Mouse (Mus musculus) midbrain, embryonic 14.5 days (tissue): Measurements from ENCODE around the gene Fam228b. TPM values are rescaled to one million over a fixed set of nuclear protein-coding genes. Genes with fewer than 3 reads are reported as not detected.

Experiments
- ATAC-seq: fragments of 200-750 bp; cut with Nextera tagmentation; 2 replicates; pipeline ENCODE4 v1.8.0; 2017; ENCODE audit warnings: moderate number of reproducible peaks, moderate library complexity; ENCODE audit not compliant: low FRiP score, low TSS enrichment
- DNase-seq: peaks from one replicate; pipeline ENCODE4 v3.0.0-alpha.2; 2015
- H3K27ac ChIP-seq: fragments of 300-500 bp; sonication (generic); replicated peaks from 2 replicates; pipeline ENCODE4 v1.5.1; 2014; ENCODE audit warnings: mild to moderate bottlenecking, low read depth, low read length, moderate library complexity
- H3K27me3 ChIP-seq: fragments of 300-500 bp; sonication (generic); 2 replicates; pipeline ENCODE4 v1.6.1; 2014; ENCODE audit warnings: low read length, control low read depth, mixed read lengths; ENCODE audit not compliant: control insufficient read depth, insufficient read depth
- H3K36me3 ChIP-seq: fragments of 300-500 bp; sonication (generic); 2 replicates; pipeline ENCODE4 v1.6.1; 2014; ENCODE audit warnings: low read length, control low read depth; ENCODE audit not compliant: control insufficient read depth, insufficient read depth
- H3K4me1 ChIP-seq: fragments of 300-500 bp; sonication (generic); 2 replicates; pipeline ENCODE4 v1.6.1; 2014; ENCODE audit warnings: mild to moderate bottlenecking, antibody characterized with exemption, low read length, control low read depth; ENCODE audit not compliant: control insufficient read depth, insufficient read depth
- H3K4me2 ChIP-seq: fragments of 300-500 bp; sonication (generic); 2 replicates; pipeline ENCODE4 v1.6.1; 2014; ENCODE audit warnings: mild to moderate bottlenecking, low read length, moderate library complexity
- H3K4me3 ChIP-seq: fragments of 300-500 bp; sonication (generic); replicated peaks from 2 replicates; pipeline ENCODE4 v1.5.1; 2014; ENCODE audit warnings: low read depth, low read length
- H3K9ac ChIP-seq: fragments of 300-500 bp; sonication (generic); replicated peaks from 2 replicates; pipeline ENCODE4 v1.6.1; 2014; ENCODE audit warnings: mild to moderate bottlenecking, low read length, moderate library complexity
- H3K9me3 ChIP-seq: fragments of 300-500 bp; sonication (generic); 2 replicates; pipeline ENCODE4 v1.6.1; 2016; ENCODE audit warnings: low read length, control low read depth, mixed read lengths; ENCODE audit not compliant: control insufficient read depth
- WGBS: fragments of 180-500 bp; shearing (Covaris S2); extraction: QIAGEN DNeasy Blood & Tissue Kit; methylation state at CpG from one replicate; pipeline ENCODE4 v1.1.7; 2014; 5-methylcytosine and 5-hydroxymethylcytosine counted together
- polyA plus RNA-seq: library from polyadenylated mRNA; unstranded; fragments of >200 nt; fragmentation: Nextera tagmentation; extraction: Ambion mirVana; gene quantifications from 2 replicates; pipeline ENCODE4 v1.2.1, GENCODE M21; 2014

Gene Fam228b
- polyA plus RNA-seq, 1 experiment from 2014 or later = 7.2 TPM

GRCm38 (mm10) chr12:4729165-4729564 is 39.9 kb downstream of the Fam228b start:
- Histone ChIP-seq H3K4me3 (no peak overlapping the region), H3K4me2 (no peak overlapping the region), H3K27me3 (no peaks in the 10 kb centered on the region), H3K9ac (no peak overlapping the region), H3K27ac (no peak overlapping the region), H3K36me3 (no peaks in the 10 kb centered on the region), H3K4me1 (no peaks in the 10 kb centered on the region), H3K9me3 (no peaks in the 10 kb centered on the region)
- DNase-seq (no peak), ATAC-seq (no peak)
- 90% methylated on average over 3 of the region's 3 CpGs for WGBS

DNA sequence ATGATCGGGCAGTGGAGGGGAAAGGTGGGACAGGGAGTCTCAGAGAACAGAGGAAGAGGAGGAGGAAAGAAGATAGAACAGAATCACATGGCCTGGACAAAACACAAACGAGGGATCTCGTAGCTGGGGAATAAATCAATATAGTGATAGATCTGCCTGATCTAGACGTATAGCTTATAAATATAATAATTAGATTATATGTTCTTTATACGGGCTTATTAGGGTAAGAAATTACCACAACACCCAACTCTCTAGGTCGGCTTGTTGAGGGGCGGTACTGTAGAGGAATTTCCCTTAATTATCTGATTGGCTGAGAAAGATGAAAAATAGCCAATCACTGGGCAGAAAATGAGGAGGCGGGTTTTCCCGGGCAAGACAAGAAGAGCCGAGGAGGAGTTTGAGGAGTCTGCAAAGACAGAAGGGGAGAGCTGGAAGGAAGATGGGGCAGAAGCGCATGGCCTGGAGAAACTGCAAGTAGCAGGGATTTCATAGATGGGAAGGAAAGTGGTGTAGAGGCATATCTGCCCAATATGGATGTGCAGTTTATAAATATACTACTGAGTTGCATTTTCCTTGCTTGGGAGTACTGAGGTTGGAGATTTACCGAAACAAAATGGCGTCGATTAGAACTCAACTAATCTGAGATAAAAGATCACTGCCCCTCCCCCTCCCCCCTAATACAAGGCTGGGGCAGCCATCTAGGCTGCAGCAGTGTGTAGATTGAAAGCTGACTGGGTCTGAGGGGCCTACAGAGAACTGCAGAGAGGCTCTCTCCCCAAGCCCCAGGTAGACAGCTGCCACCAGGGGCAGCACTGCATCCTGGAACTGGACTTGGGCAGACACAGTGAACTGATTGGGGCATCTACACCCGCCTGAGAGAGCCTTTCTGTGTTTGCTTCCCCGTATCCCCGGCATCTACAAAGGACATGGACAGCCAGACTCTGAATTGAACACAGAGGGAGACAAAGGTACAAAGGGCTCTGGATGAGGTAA is 49.0 kb downstream of the Fam228b start:
- Histone ChIP-seq H3K36me3 (no peaks in the 10 kb centered on the region), H3K4me2 (no peak overlapping the region), H3K9ac (no peak overlapping the region), H3K27ac (no peak overlapping the region), H3K9me3 (no peaks in the 10 kb centered on the region), H3K27me3 (no peaks in the 10 kb centered on the region), H3K4me3 (no peak overlapping the region), H3K4me1 (no peaks in the 10 kb centered on the region)
- WGBS = 77% methylated on average over 17 of the region's 17 CpGs
- ATAC-seq = no peak
- DNase-seq = no peak

- no peaks in the 10 kb centered on the region for H3K27me3 ChIP-seq
- 87% methylated on average over 13 of the region's 13 CpGs for WGBS
- DNase-seq (no peak), ATAC-seq (no peak)
- no peak overlapping the region for H3K4me2 ChIP-seq
- no peaks in the 10 kb centered on the region for H3K9me3 ChIP-seq
- H3K9ac ChIP-seq = no peak overlapping the region
- H3K27ac ChIP-seq = no peak overlapping the region
- no peak overlapping the region for H3K4me3 ChIP-seq
- H3K36me3 ChIP-seq = peaks cover 3% of the 10 kb centered on the region; the same call in 1 of the 2 replicates
- no peaks in the 10 kb centered on the region for H3K4me1 ChIP-seq
These were observed 49.9 kb downstream of the Fam228b start for GRCm38 (mm10) chr12:4719066-4719761.

DNA sequence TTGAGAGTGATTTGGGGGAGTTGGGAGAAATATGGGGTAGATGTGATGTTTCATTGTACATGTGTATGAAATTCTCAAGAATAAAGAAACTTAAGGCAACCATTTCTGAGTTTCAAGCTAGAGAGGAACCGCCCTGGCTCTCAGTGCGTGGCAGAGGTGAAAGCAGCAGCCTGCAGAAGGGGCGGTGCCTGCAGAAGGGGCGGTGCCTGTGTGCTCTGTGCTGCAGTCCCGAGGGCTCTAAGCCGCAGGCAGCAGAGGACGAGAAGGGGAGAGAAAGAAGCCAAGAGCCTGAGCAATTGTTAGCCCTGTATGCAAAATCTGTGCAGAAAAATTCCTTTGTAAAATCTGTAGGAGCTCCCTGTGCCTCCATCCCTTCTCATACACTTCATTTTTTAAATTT is 51.6 kb downstream of the Fam228b start:
- no peak overlapping the region for H3K4me2 ChIP-seq
- WGBS = 2% methylated on average over 7 of the region's 7 CpGs
- H3K9me3 ChIP-seq = no peaks in the 10 kb centered on the region
- peaks cover 8% of the 10 kb centered on the region; the same call in 1 of the 2 replicates for H3K36me3 ChIP-seq
- H3K4me1 ChIP-seq = no peaks in the 10 kb centered on the region
- no peak overlapping the region for H3K27ac ChIP-seq
- H3K9ac ChIP-seq = no peak overlapping the region
- peak; percentile 38 for DNase-seq
- no peak for ATAC-seq
- no peaks in the 10 kb centered on the region for H3K27me3 ChIP-seq
- H3K4me3 ChIP-seq = no peak overlapping the region

DNA sequence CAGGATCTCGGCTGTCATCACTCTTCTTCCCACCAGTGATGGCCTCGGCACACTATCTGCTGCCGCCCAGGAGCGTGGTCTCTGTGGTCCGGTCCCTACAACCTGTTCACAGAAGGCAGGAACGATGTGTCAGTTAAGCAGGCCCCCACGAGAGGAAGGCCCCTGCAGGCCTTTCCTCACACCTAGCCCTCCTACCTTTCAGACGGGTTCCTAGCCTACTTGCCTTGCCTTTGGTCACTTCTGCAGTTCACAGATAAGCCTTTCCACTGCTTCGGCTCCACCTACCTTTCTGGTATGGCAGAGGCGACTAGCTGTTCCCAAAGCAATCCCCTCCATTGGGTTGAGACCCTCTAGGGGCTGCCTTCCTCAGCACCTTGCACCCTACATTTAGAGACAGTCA is 53.5 kb downstream of the Fam228b start:
- H3K27ac ChIP-seq = no peak overlapping the region
- ATAC-seq (no peak), DNase-seq (no peak)
- H3K36me3 ChIP-seq = peaks cover 11% of the 10 kb centered on the region; the same call in 1 of the 2 replicates
- no peaks in the 10 kb centered on the region for H3K4me1 ChIP-seq
- WGBS = 91% methylated on average over 10 of the region's 10 CpGs
- no peak overlapping the region for H3K9ac ChIP-seq
- H3K4me3 ChIP-seq = no peak overlapping the region
- no peaks in the 10 kb centered on the region for H3K9me3 ChIP-seq
- no peak overlapping the region for H3K4me2 ChIP-seq
- H3K27me3 ChIP-seq = no peaks in the 10 kb centered on the region

GRCm38 (mm10) chr12:4713361-4713760 is 55.7 kb downstream of the Fam228b start:
- Histone ChIP-seq H3K36me3 (peaks cover 18% of the 10 kb centered on the region), H3K27ac (no peak overlapping the region), H3K4me1 (no peaks in the 10 kb centered on the region), H3K4me2 (no peak overlapping the region), H3K4me3 (no peak overlapping the region), H3K9ac (no peak overlapping the region), H3K9me3 (no peaks in the 10 kb centered on the region), H3K27me3 (no peaks in the 10 kb centered on the region)
- 88% methylated on average over 4 of the region's 4 CpGs for WGBS
- ATAC-seq (no peak), DNase-seq (no peak)

DNA sequence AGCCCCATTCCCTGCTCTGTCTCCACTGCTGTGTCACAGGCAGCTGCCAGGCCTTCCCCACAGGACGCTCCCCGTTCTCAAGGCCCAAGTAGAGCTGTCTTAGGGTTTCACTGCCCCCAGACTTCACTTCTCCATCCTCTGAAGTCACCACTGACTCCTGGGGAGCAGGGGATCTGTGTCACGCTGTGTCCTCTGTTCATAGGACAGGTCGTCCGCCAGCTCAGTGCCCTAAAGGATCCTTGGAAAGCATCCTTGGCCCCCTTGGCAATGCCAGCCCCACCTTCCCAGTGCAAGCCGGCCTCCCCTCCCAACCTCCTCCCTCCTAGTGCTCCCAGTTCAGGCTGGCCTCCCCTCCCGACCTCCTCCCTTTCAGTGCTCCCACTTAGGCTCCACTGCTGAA is 59.1 kb downstream of the Fam228b start:
- no peak overlapping the region for H3K9ac ChIP-seq
- WGBS = 87% methylated on average over 7 of the region's 7 CpGs
- ATAC-seq (no peak), DNase-seq (no peak)
- no peak overlapping the region for H3K27ac ChIP-seq
- no peak overlapping the region for H3K4me3 ChIP-seq
- H3K36me3 ChIP-seq = peaks cover 32% of the 10 kb centered on the region
- H3K9me3 ChIP-seq = no peaks in the 10 kb centered on the region
- H3K4me1 ChIP-seq = no peaks in the 10 kb centered on the region
- no peaks in the 10 kb centered on the region for H3K27me3 ChIP-seq
- H3K4me2 ChIP-seq = no peak overlapping the region

GRCm38 (mm10) chr12:4708881-4709604 is 60.0 kb downstream of the Fam228b start:
- H3K36me3 ChIP-seq = peaks cover 30% of the 10 kb centered on the region
- no peak overlapping the region for H3K27ac ChIP-seq
- no peak overlapping the region for H3K4me3 ChIP-seq
- no peak overlapping the region for H3K4me2 ChIP-seq
- ATAC-seq (peak; percentile 31; the same call in 1 of the 2 replicates), DNase-seq (no peak)
- H3K27me3 ChIP-seq = no peaks in the 10 kb centered on the region
- no peaks in the 10 kb centered on the region for H3K4me1 ChIP-seq
- WGBS = 75% methylated on average over 8 of the region's 8 CpGs
- no peaks in the 10 kb centered on the region for H3K9me3 ChIP-seq
- H3K9ac ChIP-seq = no peak overlapping the region
